Mouse (Mus musculus): Measurements from ENCODE around the gene Prpsap2.

- TF ChIP-seq POLR2A (IDR thresholded peaks at IDR 0.05; ENCODE audit: borderline replicate concordance, low read depth, low read length) (no peak), CTCF (IDR thresholded peaks at IDR 0.05; ENCODE audit: low read depth, low read length) (no peak)
Observed at GRCm38 (mm10) chr11:61737290-61737689, 24.6 kb downstream of the Prpsap2 start.
